Mouse (Mus musculus): ENCODE results near the gene Gpr157. TPM values are rescaled to one million over a fixed set of nuclear protein-coding genes. Genes with fewer than 3 reads are reported as not detected.
"Not testable (repeated sequence)": the region's sequence is repeated elsewhere in the genome, so short reads cannot be mapped to it uniquely, and the experiment has no call there.

The Gpr157 gene
- polyA plus RNA-seq (2012; rRNA removed), result 1.9 and 2.0 TPM in 2 replicates

DNA sequence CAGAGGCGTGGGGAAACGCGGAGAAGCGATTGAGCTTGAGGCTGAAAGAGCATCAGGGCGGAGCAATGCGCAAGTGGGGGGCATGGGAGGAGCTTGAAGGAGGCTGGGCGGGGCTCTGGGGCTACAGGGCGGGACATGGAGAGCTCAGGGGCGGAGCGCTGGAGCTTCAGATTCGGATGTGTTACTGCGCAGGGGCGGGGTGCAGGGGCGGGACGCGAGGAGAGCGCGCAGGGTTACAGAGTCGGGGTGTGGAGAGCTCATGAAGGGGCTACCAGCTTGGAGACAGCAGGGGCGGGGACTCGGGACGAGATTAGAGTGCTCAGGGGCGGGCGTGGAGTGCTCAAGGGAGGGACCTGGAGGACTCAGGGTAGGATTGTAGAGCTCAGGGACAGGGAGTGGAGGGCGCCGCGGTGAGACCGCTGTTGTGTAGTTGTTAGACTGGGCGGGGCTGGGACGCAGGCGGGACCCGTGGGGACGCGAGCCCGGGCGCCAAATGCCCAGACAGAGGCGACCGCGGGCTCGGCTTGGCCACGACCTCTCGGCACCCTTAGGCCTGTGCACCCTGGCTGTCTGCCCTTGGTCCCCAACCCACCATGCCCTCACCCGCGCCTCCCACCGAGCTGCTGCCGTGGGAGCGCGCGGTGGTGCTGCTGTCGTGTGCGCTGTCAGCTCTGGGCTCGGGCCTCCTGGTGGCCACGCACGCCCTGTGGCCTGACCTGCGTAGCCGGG, at the start of gene Gpr157:
TSS of gene Gpr157 (plus strand) at position 205 of the 729 bp plus-strand sequence.
- no peak for TF ChIP-seq CTCF (IDR thresholded peaks at IDR 0.05; ENCODE audit: extremely low read depth, insufficient read depth, low read length)
- TF ChIP-seq POLR2A (IDR thresholded peaks at IDR 0.05; ENCODE audit: extremely low read depth, insufficient read depth, low read length), result no peak
- no peaks in the 10 kb centered on the region for H3K4me1 ChIP-seq (ENCODE audit: control insufficient read depth, insufficient read depth, low read length)
- H3K4me3 ChIP-seq (ENCODE audit: insufficient read depth, low read length), result peak within 1 kb of the TSS; percentile 50
- no peak within 1 kb of the TSS for H3K27ac ChIP-seq (ENCODE audit: insufficient read depth, low read length)

- Histone ChIP-seq H3K4me1 (ENCODE audit: control insufficient read depth, insufficient read depth, low read length) (no peaks in the 10 kb centered on the region), H3K4me3 (ENCODE audit: insufficient read depth, low read length) (no peak overlapping the region), H3K27ac (ENCODE audit: insufficient read depth, low read length) (no peak overlapping the region)
- TF ChIP-seq CTCF (IDR thresholded peaks at IDR 0.05; ENCODE audit: extremely low read depth, insufficient read depth, low read length) (no peak), POLR2A (IDR thresholded peaks at IDR 0.05; ENCODE audit: extremely low read depth, insufficient read depth, low read length) (no peak)
Measured at GRCm38 (mm10) chr4:150038533-150038932, 48.6 kb upstream of the Gpr157 start.

- Histone ChIP-seq H3K4me3 (ENCODE audit: insufficient read depth, low read length) (no peak overlapping the region), H3K4me1 (ENCODE audit: control insufficient read depth, insufficient read depth, low read length) (no peaks in the 10 kb centered on the region), H3K27ac (ENCODE audit: insufficient read depth, low read length) (no peak overlapping the region)
- TF ChIP-seq CTCF (IDR thresholded peaks at IDR 0.05; ENCODE audit: extremely low read depth, insufficient read depth, low read length) (no peak), POLR2A (IDR thresholded peaks at IDR 0.05; ENCODE audit: extremely low read depth, insufficient read depth, low read length) (no peak)
Measured at GRCm38 (mm10) chr4:150040003-150040581, 47.1 kb upstream of the Gpr157 start.

GRCm38 (mm10) chr4:150040856-150041255, 46.3 kb upstream of the Gpr157 start:
- H3K27ac ChIP-seq (ENCODE audit: insufficient read depth, low read length); H3K4me3 ChIP-seq (ENCODE audit: insufficient read depth, low read length); H3K4me1 ChIP-seq (ENCODE audit: control insufficient read depth, insufficient read depth, low read length): not testable (repeated sequence)

DNA sequence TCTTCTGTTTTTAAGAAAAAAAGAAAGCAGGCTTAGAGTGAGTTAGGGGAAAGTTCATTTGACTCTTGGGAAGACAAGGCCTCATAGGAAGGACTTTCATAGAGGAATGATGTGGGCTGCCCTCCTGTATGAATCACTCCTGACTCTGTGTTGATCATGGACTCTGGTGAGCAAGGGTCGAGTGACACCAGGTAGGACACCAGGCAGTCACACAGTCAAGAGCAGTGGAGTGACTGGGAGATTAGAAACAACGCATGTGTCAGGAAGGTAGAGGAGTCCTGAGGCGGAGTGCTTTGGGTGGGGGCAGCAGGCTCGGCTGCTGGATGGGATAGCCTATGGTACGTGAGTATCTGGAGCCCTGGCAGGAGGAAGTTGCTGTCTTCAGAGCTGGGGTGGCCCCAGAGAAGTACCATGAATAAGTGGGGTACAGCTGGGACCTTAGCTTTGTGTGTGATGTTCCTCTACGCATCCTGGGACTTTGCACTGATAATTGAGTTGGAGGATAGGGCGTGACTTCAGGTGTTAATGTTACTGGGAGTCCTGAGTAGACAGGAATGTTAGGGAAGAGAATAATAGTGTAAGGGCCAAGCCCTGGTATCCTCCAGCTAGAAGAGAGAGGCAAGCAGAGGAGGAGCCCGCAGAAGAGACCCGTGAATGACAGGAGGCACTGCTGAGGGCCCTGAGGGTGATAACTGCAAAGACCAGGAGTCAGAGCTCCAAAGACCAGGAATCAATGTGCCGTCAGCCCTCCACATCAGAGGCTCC, 45.6 kb upstream of the Gpr157 start:
- Histone ChIP-seq H3K4me3 (ENCODE audit: insufficient read depth, low read length) (no peak overlapping the region), H3K27ac (ENCODE audit: insufficient read depth, low read length) (no peak overlapping the region), H3K4me1 (ENCODE audit: control insufficient read depth, insufficient read depth, low read length) (no peaks in the 10 kb centered on the region)
- TF ChIP-seq POLR2A (IDR thresholded peaks at IDR 0.05; ENCODE audit: extremely low read depth, insufficient read depth, low read length), result no peak
- TF ChIP-seq CTCF (IDR thresholded peaks at IDR 0.05; ENCODE audit: extremely low read depth, insufficient read depth, low read length), result no peak

GRCm38 (mm10) chr4:150043591-150043990, 43.6 kb upstream of the Gpr157 start:
- Histone ChIP-seq H3K4me3 (ENCODE audit: insufficient read depth, low read length) (no peak overlapping the region), H3K4me1 (ENCODE audit: control insufficient read depth, insufficient read depth, low read length) (peaks cover 2% of the 10 kb centered on the region; the same call in 1 of the 2 replicates), H3K27ac (ENCODE audit: insufficient read depth, low read length) (no peak overlapping the region)
- TF ChIP-seq CTCF (IDR thresholded peaks at IDR 0.05; ENCODE audit: extremely low read depth, insufficient read depth, low read length) (no peak), POLR2A (IDR thresholded peaks at IDR 0.05; ENCODE audit: extremely low read depth, insufficient read depth, low read length) (no peak)

- TF ChIP-seq CTCF (IDR thresholded peaks at IDR 0.05; ENCODE audit: extremely low read depth, insufficient read depth, low read length) (no peak), POLR2A (IDR thresholded peaks at IDR 0.05; ENCODE audit: extremely low read depth, insufficient read depth, low read length) (no peak)
- Histone ChIP-seq H3K27ac (ENCODE audit: insufficient read depth, low read length) (no peak overlapping the region), H3K4me1 (ENCODE audit: control insufficient read depth, insufficient read depth, low read length) (peaks cover 2% of the 10 kb centered on the region; the same call in 1 of the 2 replicates), H3K4me3 (ENCODE audit: insufficient read depth, low read length) (peak overlapping the region; percentile 24; the same call in 1 of the 2 replicates)
Measured at GRCm38 (mm10) chr4:150048038-150048437, 39.1 kb upstream of the Gpr157 start.

DNA sequence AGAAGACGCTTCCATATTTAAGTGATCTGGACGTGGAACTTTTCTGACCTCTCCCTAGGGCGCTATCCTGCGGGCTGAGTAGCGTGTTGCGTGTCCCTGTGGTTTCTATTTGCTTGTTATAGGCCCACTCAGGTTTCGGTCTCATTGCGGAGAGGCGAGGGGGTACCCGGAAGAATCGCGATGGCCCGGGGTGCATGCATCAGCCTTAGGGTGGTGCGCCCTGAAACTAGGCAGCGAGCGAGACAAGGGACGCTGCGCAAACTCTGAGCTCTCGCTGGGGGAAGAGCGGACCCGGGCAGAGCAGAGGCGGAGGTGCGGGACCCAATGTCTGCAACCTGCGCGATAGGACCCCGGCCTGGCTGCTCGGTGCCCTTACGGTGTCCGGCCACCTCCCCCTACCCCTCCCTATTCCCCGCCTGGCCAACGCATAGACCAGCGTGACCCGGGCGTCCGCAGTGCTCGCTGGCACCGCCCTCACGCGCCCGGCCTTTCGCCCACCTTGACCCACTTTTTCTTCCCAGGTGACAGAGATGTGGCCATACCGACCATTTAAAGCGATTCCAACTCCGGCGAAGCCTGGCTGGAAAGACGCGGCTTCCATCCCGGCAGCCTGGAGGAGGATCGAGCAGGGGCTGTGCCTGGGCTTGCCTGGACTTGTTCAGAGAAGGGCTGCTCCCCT, 38.5 kb upstream of the Gpr157 start:
- H3K4me1 ChIP-seq (ENCODE audit: control insufficient read depth, insufficient read depth, low read length), result peaks cover 2% of the 10 kb centered on the region; the same call in 1 of the 2 replicates
- no peak overlapping the region for H3K27ac ChIP-seq (ENCODE audit: insufficient read depth, low read length)
- TF ChIP-seq CTCF (IDR thresholded peaks at IDR 0.05; ENCODE audit: extremely low read depth, insufficient read depth, low read length), result no peak
- TF ChIP-seq POLR2A (IDR thresholded peaks at IDR 0.05; ENCODE audit: extremely low read depth, insufficient read depth, low read length), result no peak
- H3K4me3 ChIP-seq (ENCODE audit: insufficient read depth, low read length), result peak overlapping the region; percentile 24; the same call in 1 of the 2 replicates

GRCm38 (mm10) chr4:150049157-150049513, 38.0 kb upstream of the Gpr157 start:
- Histone ChIP-seq H3K4me1 (ENCODE audit: control insufficient read depth, insufficient read depth, low read length) (peaks cover 2% of the 10 kb centered on the region; the same call in 1 of the 2 replicates), H3K4me3 (ENCODE audit: insufficient read depth, low read length) (no peak overlapping the region; the same call in 1 of the 2 replicates), H3K27ac (ENCODE audit: insufficient read depth, low read length) (no peak overlapping the region)
- TF ChIP-seq POLR2A (IDR thresholded peaks at IDR 0.05; ENCODE audit: extremely low read depth, insufficient read depth, low read length) (no peak), CTCF (IDR thresholded peaks at IDR 0.05; ENCODE audit: extremely low read depth, insufficient read depth, low read length) (no peak)
